Mouse (Mus musculus) gonadal fat pad, adult 2 months (tissue): ENCODE measurements around the gene Cx3cl1. TPM values are rescaled to one million over a fixed set of nuclear protein-coding genes. Genes with fewer than 3 reads are reported as not detected.

Experiments
- DNase-seq: peaks from one replicate; pipeline ENCODE4 v3.0.0-alpha.2; 2012; ENCODE audit warnings: low read depth
- polyA plus RNA-seq: library from polyadenylated mRNA; depleted of rRNA; stranded (reverse); fragments of >200 nt; gene quantifications from 2 replicates; pipeline ENCODE4 v1.2.3, GENCODE M21; 2012

Cx3cl1 gene
- polyA plus RNA-seq, 1 experiment, result 31.2 TPM

DNA sequence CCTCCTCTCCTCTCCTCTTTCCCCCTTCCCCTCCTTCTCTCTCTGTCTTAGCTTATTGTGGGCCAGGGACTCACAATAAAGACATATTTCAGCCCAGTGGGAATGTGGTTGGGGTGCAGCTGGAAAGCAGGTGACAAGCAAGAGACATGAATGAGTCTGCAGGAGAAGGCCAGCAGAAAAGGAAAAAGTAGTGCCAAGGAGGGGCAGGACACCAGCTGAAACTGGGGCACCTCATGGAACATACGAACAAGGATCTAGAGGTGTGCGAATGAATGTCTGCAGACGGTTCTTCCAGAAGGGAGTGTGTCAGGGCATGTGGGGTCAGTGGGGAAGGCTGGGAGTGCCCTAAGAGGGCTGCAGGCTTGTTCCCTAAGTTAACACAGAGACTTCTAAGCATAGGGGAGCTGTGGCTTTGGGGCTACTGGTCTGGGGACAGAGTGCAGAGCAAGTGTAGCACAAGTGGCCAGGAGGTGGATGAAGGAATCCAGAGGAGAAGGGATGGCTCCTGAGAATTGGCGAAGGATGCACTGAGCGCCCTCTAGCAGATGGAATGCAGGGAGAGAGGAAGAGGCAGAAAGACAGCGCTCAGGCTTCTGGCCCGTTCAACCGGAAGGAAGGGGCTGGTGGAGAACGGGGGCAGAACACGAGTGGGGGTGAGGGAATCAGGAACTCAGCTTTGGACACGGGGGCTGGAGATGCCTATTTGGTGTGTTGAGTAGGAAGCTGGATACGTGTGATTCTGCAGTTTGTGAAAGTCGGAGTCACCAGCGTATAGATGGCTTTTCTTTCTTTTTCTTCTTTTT lies 29.7 kb downstream of the Cx3cl1 start:
- DNase-seq, result no peak

GRCm38 (mm10) chr8:94802375-94802774 lies 30.6 kb downstream of the Cx3cl1 start:
- DNase-seq, result no peak

GRCm38 (mm10) chr8:94803551-94803950 lies 31.7 kb downstream of the Cx3cl1 start:
- DNase-seq, result no peak

- DNase-seq, result no peak
Observed at GRCm38 (mm10) chr8:94804546-94805340, 32.9 kb downstream of the Cx3cl1 start.

DNA sequence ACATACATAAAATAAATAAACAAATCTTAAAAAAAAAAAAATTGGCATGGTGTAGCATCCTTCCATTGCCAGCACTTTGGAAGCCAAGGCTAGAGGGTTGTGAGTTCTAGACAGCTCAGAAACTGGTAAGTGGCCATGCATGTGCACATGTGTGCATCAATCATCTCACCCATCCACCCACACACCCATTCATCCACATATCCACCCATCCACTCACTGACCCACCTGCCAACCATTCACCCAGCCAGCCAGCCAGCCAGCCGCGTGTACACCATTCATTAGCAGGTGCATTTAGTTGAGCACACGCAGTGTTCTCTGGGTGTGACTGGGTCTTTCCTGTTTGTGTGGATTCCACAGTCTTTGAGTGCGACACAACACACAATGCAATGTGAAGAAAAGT lies 34.0 kb downstream of the Cx3cl1 start:
- DNase-seq, result no peak

DNA sequence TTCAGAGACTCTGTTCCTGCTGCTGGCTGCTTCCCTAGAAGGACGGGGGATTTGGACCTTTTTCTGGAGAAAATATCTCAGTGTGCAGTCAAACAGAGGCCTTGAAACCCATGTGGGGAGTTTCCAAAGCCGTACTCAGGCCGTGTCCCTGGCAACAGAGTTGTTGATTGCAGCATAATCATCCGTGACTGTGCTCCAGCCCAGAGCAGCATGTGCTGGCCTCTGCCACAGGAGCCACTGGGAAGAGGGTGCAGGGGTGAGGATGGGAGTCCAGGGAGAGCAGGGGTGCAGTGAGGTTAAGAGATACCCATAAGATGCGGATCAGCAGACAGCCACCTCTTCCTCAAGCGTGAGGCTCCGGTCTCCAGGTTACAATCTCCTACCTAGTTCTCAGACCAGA lies 35.7 kb downstream of the Cx3cl1 start:
- no peak for DNase-seq

DNA sequence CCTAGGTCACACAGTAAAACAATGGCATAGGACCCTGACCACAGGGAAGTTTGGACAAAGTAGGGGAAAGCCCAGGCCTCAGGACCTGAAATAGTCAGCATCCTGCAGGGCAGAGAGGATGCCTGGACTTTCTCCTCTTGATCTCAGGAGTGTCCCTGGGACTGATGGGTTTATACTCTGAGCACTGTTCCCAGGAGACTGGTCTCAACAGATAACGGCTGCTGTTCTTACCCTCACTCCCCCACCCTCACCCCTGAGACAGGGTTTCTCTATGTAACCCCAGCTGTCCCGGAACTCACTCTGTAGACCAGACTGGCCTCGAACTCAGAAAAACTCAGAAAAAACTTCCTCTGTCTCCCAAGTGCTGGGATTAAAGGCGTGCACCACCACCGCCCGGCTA lies 36.6 kb downstream of the Cx3cl1 start:
- DNase-seq, result no peak

- no peak for DNase-seq
Observed at GRCm38 (mm10) chr8:94810153-94810552, 38.3 kb downstream of the Cx3cl1 start, which contains the start of gene Ccl17. Gene Ccl17, plus strand, starts transcription at chr8:94810453.

DNA sequence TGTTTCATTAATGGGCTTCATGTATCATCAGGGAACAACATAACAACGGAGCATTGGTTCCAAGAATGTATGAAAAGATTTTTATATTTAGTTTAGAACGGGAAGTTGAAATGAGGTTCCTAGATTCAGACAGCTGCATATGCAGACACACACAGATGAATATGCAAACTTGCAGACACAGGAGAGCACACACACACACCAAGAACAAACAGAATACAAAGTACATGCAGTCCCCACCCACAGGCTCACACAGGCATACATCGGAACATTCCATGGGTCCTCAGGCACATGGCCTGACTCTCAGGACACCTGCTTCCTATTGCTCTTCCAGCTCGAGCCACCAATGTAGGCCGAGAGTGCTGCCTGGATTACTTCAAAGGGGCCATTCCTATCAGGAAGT lies 39.0 kb downstream of the Cx3cl1 start:
- no peak for DNase-seq

GRCm38 (mm10) chr8:94811654-94812053 lies 39.8 kb downstream of the Cx3cl1 start:
- no peak for DNase-seq

DNA sequence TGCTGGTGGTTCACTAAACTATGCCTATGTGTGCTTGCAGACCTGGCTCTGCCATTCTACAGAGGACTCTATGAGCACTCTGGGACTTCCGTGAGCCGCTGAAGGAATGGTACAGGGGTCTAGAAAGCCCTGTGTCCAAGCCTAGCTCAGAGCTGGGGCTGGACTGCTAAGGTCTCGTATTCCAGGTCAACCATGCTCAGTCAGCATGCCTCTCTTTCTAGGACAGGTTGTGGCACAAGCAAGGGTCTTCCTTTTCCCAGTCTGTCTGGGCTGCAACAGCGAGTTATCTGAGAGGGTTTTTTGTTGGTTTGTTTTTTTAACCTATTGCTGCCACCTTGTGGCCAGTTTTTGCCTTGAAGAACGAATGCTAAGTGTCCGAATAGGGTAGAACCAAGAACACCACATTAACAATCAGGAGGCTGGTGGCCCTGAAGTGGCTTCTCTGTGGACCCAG lies 40.9 kb downstream of the Cx3cl1 start:
- DNase-seq, result no peak

GRCm38 (mm10) chr8:94814556-94814955 lies 42.7 kb downstream of the Cx3cl1 start:
- no peak for DNase-seq

GRCm38 (mm10) chr8:94817933-94818332 lies 46.1 kb downstream of the Cx3cl1 start:
- no peak for DNase-seq

- no peak for DNase-seq
Observed at GRCm38 (mm10) chr8:94819671-94820179, 47.9 kb downstream of the Cx3cl1 start.

GRCm38 (mm10) chr8:94820553-94820952 lies 48.7 kb downstream of the Cx3cl1 start:
- no peak for DNase-seq

DNA sequence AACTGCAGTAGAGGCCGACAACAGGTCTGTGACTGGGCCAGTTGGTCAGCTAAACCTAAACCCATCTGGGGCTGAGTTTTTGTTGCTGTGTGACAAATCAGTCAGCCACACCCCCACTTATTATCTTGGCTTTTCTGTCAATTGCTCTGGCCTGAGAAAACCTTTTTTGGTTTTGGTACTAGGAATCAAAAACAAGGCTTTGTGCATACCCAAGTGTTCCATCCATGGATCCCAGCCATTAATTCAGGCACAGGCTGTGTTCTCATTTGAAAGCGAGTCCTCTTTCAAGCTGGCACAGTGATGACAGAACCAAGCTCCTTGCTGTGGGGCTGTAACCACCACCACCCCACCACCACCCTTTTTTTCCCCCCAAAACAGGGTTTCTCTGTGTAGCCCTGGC lies 49.6 kb downstream of the Cx3cl1 start:
- no peak for DNase-seq

- no peak for DNase-seq
Observed at GRCm38 (mm10) chr8:94822637-94823560, 51.1 kb downstream of the Cx3cl1 start.

DNA sequence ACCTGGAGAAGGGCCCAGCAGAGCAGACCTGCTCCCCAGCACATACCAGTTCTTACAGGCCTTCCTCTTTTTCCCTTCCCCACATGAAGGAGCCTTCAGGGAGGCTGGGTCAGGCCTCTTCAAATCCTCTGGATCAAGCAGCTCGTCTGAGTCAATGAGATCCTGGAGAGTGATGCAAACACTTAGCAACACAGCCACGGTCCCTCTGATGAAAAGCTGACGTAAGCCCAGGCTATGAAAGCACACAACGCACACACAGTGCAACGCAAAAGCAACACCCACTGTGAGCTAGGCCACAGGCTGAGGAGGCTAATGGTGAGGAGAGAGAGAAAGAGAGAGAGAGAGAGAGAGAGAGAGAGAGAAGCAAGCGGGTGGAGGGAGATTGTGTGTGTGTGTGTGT lies 53.4 kb downstream of the Cx3cl1 start:
- DNase-seq, result no peak

DNA sequence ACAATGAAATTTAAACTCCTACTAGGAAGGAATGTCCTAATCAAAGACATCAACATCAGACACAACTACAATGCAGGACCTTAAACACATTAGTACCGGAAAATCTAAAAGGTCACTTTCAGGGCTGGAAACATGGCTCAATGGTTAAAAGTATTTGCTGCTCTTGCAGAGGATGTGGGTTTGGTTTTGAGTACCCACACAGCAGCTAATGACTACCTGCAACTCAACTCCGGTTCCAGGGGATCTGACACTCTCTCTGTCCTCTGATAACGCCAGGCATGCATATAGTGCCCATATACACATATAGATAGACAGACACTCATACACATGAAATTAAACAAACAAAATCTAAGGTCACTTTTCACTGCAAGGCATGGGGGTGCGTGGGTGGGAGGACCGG lies 54.4 kb downstream of the Cx3cl1 start:
- no peak for DNase-seq

- no peak for DNase-seq
Observed at GRCm38 (mm10) chr8:94828284-94828683, 56.5 kb downstream of the Cx3cl1 start.
